Mouse (Mus musculus) gastrocnemius, postnatal 14 days (tissue): ENCODE measurements around the gene Oaz2. TPM values are rescaled to one million over a fixed set of nuclear protein-coding genes. Genes with fewer than 3 reads are reported as not detected.
"Not testable (repeated sequence)": the region's sequence is repeated elsewhere in the genome, so short reads cannot be mapped to it uniquely, and the experiment has no call there.

ENCODE experiments used
- DNase-seq: peaks from one replicate; pipeline ENCODE4 v3.0.0; 2021; ENCODE audit warnings: mixed read lengths
- intact Hi-C: fragments of 180-260 bp; cut with DNase I; formaldehyde crosslinking; loops from one replicate; pipeline ENCODE4 v1.15.1; 2025; ENCODE audit warnings: low total_unique reads
- total RNA-seq, 2 experiments: library from RNA; stranded (reverse); gene quantifications; 2 replicates each; pipeline ENCODE4 v1.2.3; 2021

Gene Oaz2
- total RNA-seq, 2 experiments from 2014 or later: 258 to 262 TPM

- DNase-seq: no peak
- intact Hi-C loops: no loop called here
These were observed 19.1 kb upstream of the Oaz2 start for GRCm38 (mm10) chr9:65648730-65649129.

- intact Hi-C loops: no loop called here
- DNase-seq: no peak
These were observed 17.8 kb upstream of the Oaz2 start for GRCm38 (mm10) chr9:65649997-65650396.

GRCm38 (mm10) chr9:65651957-65652356 lies 15.8 kb upstream of the Oaz2 start:
- intact Hi-C loops, DNase-seq: not testable (repeated sequence)

- intact Hi-C loops: no loop called here
- no peak for DNase-seq
These were observed 14.1 kb upstream of the Oaz2 start for GRCm38 (mm10) chr9:65653741-65654140.

- DNase-seq: no peak
- intact Hi-C loops: no loop called here
These were observed 13.0 kb upstream of the Oaz2 start for GRCm38 (mm10) chr9:65654700-65655237.

- no peak for DNase-seq
These were observed 12.3 kb upstream of the Oaz2 start for GRCm38 (mm10) chr9:65655540-65655939.

GRCm38 (mm10) chr9:65657218-65657617 lies 10.6 kb upstream of the Oaz2 start:
- no peak for DNase-seq
- intact Hi-C loops: no loop called here

More at GRCm38 (mm10) chr9:65655540-65655939, 12.3 kb upstream of the Oaz2 start:
- intact Hi-C loops: no loop called here

- intact Hi-C loops: loop anchor here (2.0 kb wide), 1 partner anchor 56 kb away; no protein-coding TSS in a partner anchor
- no peak for DNase-seq
These were observed 6.8 kb upstream of the Oaz2 start for GRCm38 (mm10) chr9:65661029-65661428.

GRCm38 (mm10) chr9:65661493-65661892 lies 6.3 kb upstream of the Oaz2 start:
- intact Hi-C loops: loop anchor here (2.0 kb wide), 1 partner anchor 57 kb away; no protein-coding TSS in a partner anchor
- DNase-seq: no peak

GRCm38 (mm10) chr9:65664163-65664562 lies 3.6 kb upstream of the Oaz2 start:
- intact Hi-C loops: no loop called here
- peak; percentile 45 for DNase-seq

- peak; percentile 66 for DNase-seq
- intact Hi-C loops: no loop called here
These were observed 1.8 kb upstream of the Oaz2 start for GRCm38 (mm10) chr9:65666042-65666441.

GRCm38 (mm10) chr9:65671431-65671931 lies 3.7 kb downstream of the Oaz2 start:
- intact Hi-C loops: no loop called here
- DNase-seq: peak; percentile 54

GRCm38 (mm10) chr9:65672996-65673395 lies 5.2 kb downstream of the Oaz2 start:
- intact Hi-C loops: no loop called here
- no peak for DNase-seq

GRCm38 (mm10) chr9:65675461-65676357 lies 7.9 kb downstream of the Oaz2 start:
- intact Hi-C loops: no loop called here
- no peak for DNase-seq

GRCm38 (mm10) chr9:65676358-65677118 lies 8.7 kb downstream of the Oaz2 start:
- DNase-seq: peak; percentile 99
- intact Hi-C loops: no loop called here

- no peak for DNase-seq
- intact Hi-C loops: no loop called here
These were observed 9.3 kb downstream of the Oaz2 start for GRCm38 (mm10) chr9:65677119-65677462.

- DNase-seq: peak; percentile 70
These were observed 11.5 kb downstream of the Oaz2 start for GRCm38 (mm10) chr9:65679181-65679761.

GRCm38 (mm10) chr9:65680938-65681633 lies 13.3 kb downstream of the Oaz2 start:
- DNase-seq: no peak
- intact Hi-C loops: no loop called here

More at GRCm38 (mm10) chr9:65679181-65679761, 11.5 kb downstream of the Oaz2 start:
- intact Hi-C loops: no loop called here

- intact Hi-C loops: no loop called here
- DNase-seq: no peak
These were observed 13.8 kb downstream of the Oaz2 start for GRCm38 (mm10) chr9:65681634-65681940.
